Comparison of ENCODE assay signal across 8 mouse cellular contexts in genomic region chr4:7455130-7455529, GRCm38 (mm10).
DNase-seq lines count a peak whose midpoint lies in the region; ATAC-seq lines count a peak whose summit lies in the region.

No protein-coding gene starts in this region.

- intact Hi-C loops in left cerebral cortex, postnatal 36 days (cut with DNase I): no loop called here

- no peak for ATAC-seq in granulocyte monocyte progenitor cell, adult 5-6 weeks (replicated peaks; ENCODE audit: poor library complexity, severe bottlenecking)

- peak; percentile 7 for DNase-seq in gastrocnemius, postnatal 25 days
- no peak for DNase-seq in gastrocnemius, postnatal 4 days (ENCODE audit: low spot score in 2 of 2)
- peak; percentile 83 for DNase-seq in CD4-positive, CD25-positive, alpha-beta regulatory T cell, adult 2 months (ENCODE audit: low read depth, low spot score)
- DNase-seq in induced T-regulatory cell, adult 2 months (ENCODE audit: low read depth): peak; percentile 79
- DNase-seq in naive thymus-derived CD4-positive, alpha-beta T cell, adult 2 months (ENCODE audit: low read depth): peak; percentile 89
- no peak for DNase-seq in adrenal gland, postnatal 4 days (ENCODE audit: low spot score in 2 of 2)
- no peak for DNase-seq in left cerebral cortex, postnatal 36 days (ENCODE audit: low spot score in 2 of 2)

Comparison
In these comparisons a context has a peak if more than half of its experiments do, and no peak if none do; other contexts are left out.
1. DNase-seq: peak in gastrocnemius, postnatal 25 days (single experiment), CD4-positive, CD25-positive, alpha-beta regulatory T cell, adult 2 months (single experiment), induced T-regulatory cell, adult 2 months (single experiment) and naive thymus-derived CD4-positive, alpha-beta T cell, adult 2 months (single experiment); none in gastrocnemius, postnatal 4 days (0 of 2), adrenal gland, postnatal 4 days (0 of 2) and left cerebral cortex, postnatal 36 days (0 of 2).